Mouse (Mus musculus) G1E (cell line): ENCODE data around the gene Auts2. TPM values are rescaled to one million over a fixed set of nuclear protein-coding genes. Genes with fewer than 3 reads are reported as not detected.

ENCODE experiments used
- ATAC-seq: 2 replicates; pipeline ENCODE4 v1.8.0; 2016; ENCODE audit warnings: mild to moderate bottlenecking; ENCODE audit not compliant: insufficient number of reproducible peaks, poor library complexity, low FRiP score, severe bottlenecking; ENCODE audit errors: extremely low read depth
- DNase-seq: peaks from one replicate; pipeline ENCODE4 v3.0.0; 2012; ENCODE audit warnings: low spot score
- H3K27me3 ChIP-seq: 2 replicates; pipeline ENCODE4 v1.6.1; 2012; ENCODE audit warnings: mild to moderate bottlenecking, low read length, inconsistent platforms; ENCODE audit not compliant: insufficient read depth
- H3K36me3 ChIP-seq: replicated peaks from 2 replicates; pipeline ENCODE3; 2012; ENCODE audit warnings: mild to moderate bottlenecking, inconsistent platforms
- H3K4me1 ChIP-seq: 2 replicates; pipeline ENCODE4 v1.6.1; 2012; ENCODE audit warnings: low read depth, low read length, inconsistent platforms, mixed read lengths; ENCODE audit not compliant: insufficient read depth
- H3K4me3 ChIP-seq: 2 replicates; pipeline ENCODE4 v1.5.1; 2012; ENCODE audit warnings: low read depth, mild to moderate bottlenecking, inconsistent platforms, low read length, moderate library complexity, mixed read lengths
- H3K9me3 ChIP-seq: replicated peaks from 2 replicates; pipeline ENCODE4 v1.6.1; 2012; ENCODE audit warnings: inconsistent platforms
- CTCF ChIP-seq: IDR thresholded peaks from 2 replicates; pipeline ENCODE4 v1.5.1; 2012; ENCODE audit warnings: low read depth, low read length, inconsistent platforms, mixed read lengths
- GATA1 ChIP-seq: IDR thresholded peaks from 2 replicates; pipeline ENCODE4 v1.6.1; 2012; ENCODE audit warnings: borderline replicate concordance, low read length, inconsistent platforms, mixed read lengths
- GATA2 ChIP-seq: IDR thresholded peaks from 2 replicates; pipeline ENCODE4 v1.6.1; 2012; ENCODE audit warnings: low read depth, low read length, inconsistent platforms, borderline replicate concordance
- POLR2AphosphoS5 ChIP-seq: IDR thresholded peaks from 2 replicates; pipeline ENCODE4 v1.6.1; 2012; ENCODE audit warnings: low read depth, low read length, inconsistent platforms; ENCODE audit not compliant: insufficient replicate concordance
- TAL1 ChIP-seq: conservative IDR thresholded peaks from 2 replicates; pipeline ENCODE4 v1.6.1; 2012; ENCODE audit warnings: low read depth, low read length, inconsistent platforms, mixed read lengths
- polyA plus RNA-seq: library from polyadenylated mRNA; stranded (reverse); fragments of >175 nt; gene quantifications from 2 replicates; pipeline ENCODE4 v1.2.3, GENCODE M21; 2012
- total RNA-seq, 2 experiments: library from RNA; stranded (forward) in 1 of 2; stranded (reverse) in 1 of 2; fragments of 200-1000 nt in 1 of 2; fragments of >200 nt in 1 of 2; fragmentation: Nextera tagmentation in 1 of 2; gene quantifications; 2 replicates each; pipeline ENCODE4 v1.2.3; 2014 to 2017

The Auts2 gene
- total and polyA plus RNA-seq, 3 experiments = 0.09 to 1.3 (median 0.90) TPM

GRCm38 (mm10) chr5:132435401-132435800 is 107.7 kb downstream of the Auts2 start:
- 0 out of 2 replicates have a peak, but pooled peaks cover 3% of the 10 kb centered on the region for H3K27me3 ChIP-seq
- no peaks in the 10 kb centered on the region for H3K9me3 ChIP-seq
- DNase-seq = no peak
- no peaks in the 10 kb centered on the region for H3K36me3 ChIP-seq
- H3K4me3 ChIP-seq = no peak overlapping the region
- peaks cover 4% of the 10 kb centered on the region for H3K4me1 ChIP-seq
- no peak for ATAC-seq
- TF ChIP-seq TAL1 (no peak), GATA2 (no peak), GATA1 (no peak), CTCF (no peak), POLR2AphosphoS5 (no peak)

- no peak for ATAC-seq
- no peaks in the 10 kb centered on the region for H3K27me3 ChIP-seq
- DNase-seq = no peak
- TF ChIP-seq GATA1 (no peak), GATA2 (no peak), TAL1 (no peak), POLR2AphosphoS5 (no peak), CTCF (no peak)
- peaks cover 4% of the 10 kb centered on the region for H3K4me1 ChIP-seq
- no peak overlapping the region for H3K4me3 ChIP-seq
- no peaks in the 10 kb centered on the region for H3K36me3 ChIP-seq
- no peaks in the 10 kb centered on the region for H3K9me3 ChIP-seq
These were observed 109.6 kb downstream of the Auts2 start for GRCm38 (mm10) chr5:132433377-132434115.

- H3K4me1 ChIP-seq = peaks cover 4% of the 10 kb centered on the region
- no peak overlapping the region for H3K4me3 ChIP-seq
- no peak for TF ChIP-seq GATA1
- TF ChIP-seq TAL1 = no peak
- TF ChIP-seq POLR2AphosphoS5 = no peak
- no peak for TF ChIP-seq CTCF
- TF ChIP-seq GATA2 = no peak
- no peaks in the 10 kb centered on the region for H3K9me3 ChIP-seq
- DNase-seq (no peak), ATAC-seq (no peak)
- H3K36me3 ChIP-seq = no peaks in the 10 kb centered on the region
- no peaks in the 10 kb centered on the region for H3K27me3 ChIP-seq
These were observed 113.8 kb downstream of the Auts2 start for GRCm38 (mm10) chr5:132429363-132429762.

GRCm38 (mm10) chr5:132426342-132426741 is 116.8 kb downstream of the Auts2 start:
- no peak for TF ChIP-seq GATA2
- no peak for TF ChIP-seq TAL1
- no peak for TF ChIP-seq CTCF
- TF ChIP-seq GATA1 = no peak
- TF ChIP-seq POLR2AphosphoS5 = no peak
- no peak overlapping the region for H3K4me3 ChIP-seq
- H3K36me3 ChIP-seq = no peaks in the 10 kb centered on the region
- no peaks in the 10 kb centered on the region for H3K27me3 ChIP-seq
- 0 out of 2 replicates have a peak, but pooled peaks cover 3% of the 10 kb centered on the region for H3K9me3 ChIP-seq
- ATAC-seq = no peak
- no peaks in the 10 kb centered on the region for H3K4me1 ChIP-seq
- no peak for DNase-seq

GRCm38 (mm10) chr5:132425792-132426309 is 117.3 kb downstream of the Auts2 start:
- Histone ChIP-seq H3K4me1 (no peaks in the 10 kb centered on the region), H3K9me3 (0 out of 2 replicates have a peak, but pooled peaks cover 3% of the 10 kb centered on the region), H3K36me3 (no peaks in the 10 kb centered on the region), H3K27me3 (no peaks in the 10 kb centered on the region), H3K4me3 (no peak overlapping the region)
- ATAC-seq = no peak
- DNase-seq = no peak
- TF ChIP-seq TAL1 = no peak
- TF ChIP-seq POLR2AphosphoS5 = no peak
- TF ChIP-seq GATA2 = no peak
- no peak for TF ChIP-seq CTCF
- no peak for TF ChIP-seq GATA1

- Histone ChIP-seq H3K27me3 (no peaks in the 10 kb centered on the region), H3K9me3 (0 out of 2 replicates have a peak, but pooled peaks cover 3% of the 10 kb centered on the region), H3K4me1 (no peaks in the 10 kb centered on the region), H3K4me3 (no peak overlapping the region), H3K36me3 (no peaks in the 10 kb centered on the region)
- DNase-seq = no peak
- no peak for ATAC-seq
- no peak for TF ChIP-seq CTCF
- no peak for TF ChIP-seq TAL1
These were observed 132.7 kb downstream of the Auts2 start for GRCm38 (mm10) chr5:132410338-132410852.
